Mouse (Mus musculus): ENCODE data around the gene Rab27a.
"Not testable (repeated sequence)": the region's sequence is repeated elsewhere in the genome, so short reads cannot be mapped to it uniquely, and the experiment has no call there.

The Rab27a gene

GRCm38 (mm10) chr9:73045711-73046110 lies 1.1 kb downstream of the Rab27a start:
- no peak for DNase-seq (ENCODE audit: low spot score)

- no peak for DNase-seq (ENCODE audit: low spot score)
These were observed 3.3 kb downstream of the Rab27a start for GRCm38 (mm10) chr9:73047906-73048305.

GRCm38 (mm10) chr9:73048927-73049326 lies 4.3 kb downstream of the Rab27a start:
- peak; percentile 70 for DNase-seq (ENCODE audit: low spot score)

- no peak for DNase-seq (ENCODE audit: low spot score)
These were observed 5.2 kb downstream of the Rab27a start for GRCm38 (mm10) chr9:73049833-73050232.

GRCm38 (mm10) chr9:73050606-73051005 lies 6.0 kb downstream of the Rab27a start:
- peak; percentile 76 for DNase-seq (ENCODE audit: low spot score)

- DNase-seq (ENCODE audit: low spot score): no peak
These were observed 10.8 kb downstream of the Rab27a start for GRCm38 (mm10) chr9:73055441-73055911.

GRCm38 (mm10) chr9:73059224-73059623 lies 14.6 kb downstream of the Rab27a start:
- DNase-seq (ENCODE audit: low spot score): no peak

- no peak for DNase-seq (ENCODE audit: low spot score)
These were observed 19.1 kb downstream of the Rab27a start for GRCm38 (mm10) chr9:73063621-73064290.

GRCm38 (mm10) chr9:73067086-73067485 lies 22.4 kb downstream of the Rab27a start:
- DNase-seq (ENCODE audit: low spot score): peak; percentile 61

GRCm38 (mm10) chr9:73068230-73068679 lies 23.6 kb downstream of the Rab27a start:
- no peak for DNase-seq (ENCODE audit: low spot score)

GRCm38 (mm10) chr9:73068688-73069087 lies 24.0 kb downstream of the Rab27a start:
- no peak for DNase-seq (ENCODE audit: low spot score)

GRCm38 (mm10) chr9:73070971-73071659 lies 26.5 kb downstream of the Rab27a start:
- no peak for DNase-seq (ENCODE audit: low spot score)

GRCm38 (mm10) chr9:73072426-73072825 lies 27.8 kb downstream of the Rab27a start:
- DNase-seq (ENCODE audit: low spot score): no peak

GRCm38 (mm10) chr9:73073169-73073568 lies 28.5 kb downstream of the Rab27a start:
- DNase-seq (ENCODE audit: low spot score): no peak

GRCm38 (mm10) chr9:73079349-73079748 lies 34.7 kb downstream of the Rab27a start:
- not testable (repeated sequence) for DNase-seq (ENCODE audit: low spot score)

GRCm38 (mm10) chr9:73079801-73080325 lies 35.2 kb downstream of the Rab27a start:
- no peak for DNase-seq (ENCODE audit: low spot score)

- peak; percentile 92 for DNase-seq (ENCODE audit: low spot score)
These were observed 37.8 kb downstream of the Rab27a start for GRCm38 (mm10) chr9:73082291-73083000.

GRCm38 (mm10) chr9:73083956-73084355 lies 39.3 kb downstream of the Rab27a start:
- DNase-seq (ENCODE audit: low spot score): no peak

GRCm38 (mm10) chr9:73085845-73086244 lies 41.2 kb downstream of the Rab27a start:
- no peak for DNase-seq (ENCODE audit: low spot score)

- no peak for DNase-seq (ENCODE audit: low spot score)
These were observed 42.5 kb downstream of the Rab27a start for GRCm38 (mm10) chr9:73087121-73087520.

- DNase-seq (ENCODE audit: low spot score): no peak
These were observed 42.9 kb downstream of the Rab27a start for GRCm38 (mm10) chr9:73087581-73087980.

- DNase-seq (ENCODE audit: low spot score): no peak
These were observed 44.7 kb downstream of the Rab27a start for GRCm38 (mm10) chr9:73089222-73089920.

Measured in MN1 (cell line).